Mouse (Mus musculus) G1E-ER4 (cell line): ENCODE measurements around the gene Inka2. TPM values are rescaled to one million over a fixed set of nuclear protein-coding genes. Genes with fewer than 3 reads are reported as not detected.

ENCODE experiments used
- GATA1 ChIP-seq: IDR thresholded peaks from one replicate; pipeline ENCODE4 v1.8.0; 2012; ENCODE audit warnings: low read length, inconsistent platforms
- polyA plus RNA-seq: library from polyadenylated mRNA; stranded (reverse); fragments of >175 nt; gene quantifications from 2 replicates; pipeline ENCODE4 v1.2.3, GENCODE M21; 2012

Inka2 gene
- polyA plus RNA-seq, 1 experiment: 6.0 TPM

GRCm38 (mm10) chr3:105712827-105713226, 8.4 kb downstream of the Inka2 start:
- no peak for TF ChIP-seq GATA1

- TF ChIP-seq GATA1: no peak
Observed at GRCm38 (mm10) chr3:105714091-105714819, 9.9 kb downstream of the Inka2 start.

- no peak for TF ChIP-seq GATA1
Observed at GRCm38 (mm10) chr3:105714820-105715167, 10.4 kb downstream of the Inka2 start.

- TF ChIP-seq GATA1: no peak
Observed at GRCm38 (mm10) chr3:105716353-105717000, 12.1 kb downstream of the Inka2 start.

GRCm38 (mm10) chr3:105717856-105718555, 13.6 kb downstream of the Inka2 start:
- no peak for TF ChIP-seq GATA1

GRCm38 (mm10) chr3:105718746-105719145, 14.3 kb downstream of the Inka2 start:
- TF ChIP-seq GATA1: no peak

GRCm38 (mm10) chr3:105719979-105720378, 15.6 kb downstream of the Inka2 start:
- no peak for TF ChIP-seq GATA1

- TF ChIP-seq GATA1: no peak
Observed at GRCm38 (mm10) chr3:105720514-105720913, 16.1 kb downstream of the Inka2 start.

GRCm38 (mm10) chr3:105721681-105722201, 17.3 kb downstream of the Inka2 start:
- no peak for TF ChIP-seq GATA1

- TF ChIP-seq GATA1: no peak
Observed at GRCm38 (mm10) chr3:105722510-105722909, 18.1 kb downstream of the Inka2 start.

GRCm38 (mm10) chr3:105726037-105726436, 21.6 kb downstream of the Inka2 start:
- no peak for TF ChIP-seq GATA1

GRCm38 (mm10) chr3:105732360-105732759, 28.0 kb downstream of the Inka2 start:
- no peak for TF ChIP-seq GATA1

- TF ChIP-seq GATA1: no peak
Observed at GRCm38 (mm10) chr3:105733538-105733937, 29.1 kb downstream of the Inka2 start.

GRCm38 (mm10) chr3:105735285-105735684, 30.9 kb downstream of the Inka2 start:
- no peak for TF ChIP-seq GATA1

- no peak for TF ChIP-seq GATA1
Observed at GRCm38 (mm10) chr3:105736148-105736547, 31.7 kb downstream of the Inka2 start.

- TF ChIP-seq GATA1: no peak
Observed at GRCm38 (mm10) chr3:105737070-105737469, 32.7 kb downstream of the Inka2 start.

- TF ChIP-seq GATA1: no peak
Observed at GRCm38 (mm10) chr3:105737666-105738065, 33.3 kb downstream of the Inka2 start.
